Mouse (Mus musculus) brain, embryonic 14.5 days (tissue): ENCODE data around the gene Trpm3. TPM values are rescaled to one million over a fixed set of nuclear protein-coding genes. Genes with fewer than 3 reads are reported as not detected.

Experiments used
- DNase-seq: peaks from one replicate; pipeline ENCODE4 v3.0.0-alpha.2; 2011; ENCODE audit warnings: low read depth
- CTCF ChIP-seq: fragments of 200-500 bp; IDR thresholded peaks from 2 replicates; pipeline ENCODE4 v1.5.1; 2012; ENCODE audit warnings: inconsistent platforms, mild to moderate bottlenecking, moderate library complexity, borderline replicate concordance; ENCODE audit not compliant: insufficient read depth, insufficient read length; ENCODE audit errors: extremely low read depth
- POLR2A ChIP-seq: fragments of 200-500 bp; IDR thresholded peaks from 2 replicates; pipeline ENCODE4 v1.6.1; 2012; ENCODE audit warnings: mild to moderate bottlenecking, inconsistent platforms, borderline replicate concordance; ENCODE audit not compliant: poor library complexity, insufficient read depth, insufficient read length, severe bottlenecking; ENCODE audit errors: extremely low read depth
- polyA plus RNA-seq: library from polyadenylated mRNA; depleted of rRNA; stranded (reverse); fragments of >200 nt; gene quantifications from 2 replicates; pipeline ENCODE4 v1.2.3, GENCODE M21; 2012

Gene Trpm3
- polyA plus RNA-seq, 1 experiment: 27.7 TPM

DNA sequence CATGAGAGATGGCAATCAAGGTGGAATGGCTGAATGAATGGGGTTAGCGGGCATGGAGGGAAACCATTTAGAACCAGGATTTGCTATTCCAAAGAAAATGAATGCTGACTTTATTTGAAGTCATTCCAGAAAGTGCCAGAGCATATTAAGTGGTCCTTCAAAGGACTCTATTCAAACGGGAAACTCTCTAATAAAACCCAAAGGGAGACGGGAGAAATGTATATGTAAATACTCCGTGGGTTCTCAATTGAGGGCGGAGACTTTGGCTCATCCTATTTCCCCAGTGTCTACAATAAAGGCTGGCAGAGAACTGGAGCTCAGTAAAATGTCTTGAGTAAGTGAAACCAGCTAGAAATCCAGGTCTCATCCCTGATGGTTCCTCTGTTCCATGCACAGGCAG, 733.6 kb downstream of the Trpm3 start:
- DNase-seq: peak; percentile 53
- TF ChIP-seq CTCF (no peak), POLR2A (no peak)

DNA sequence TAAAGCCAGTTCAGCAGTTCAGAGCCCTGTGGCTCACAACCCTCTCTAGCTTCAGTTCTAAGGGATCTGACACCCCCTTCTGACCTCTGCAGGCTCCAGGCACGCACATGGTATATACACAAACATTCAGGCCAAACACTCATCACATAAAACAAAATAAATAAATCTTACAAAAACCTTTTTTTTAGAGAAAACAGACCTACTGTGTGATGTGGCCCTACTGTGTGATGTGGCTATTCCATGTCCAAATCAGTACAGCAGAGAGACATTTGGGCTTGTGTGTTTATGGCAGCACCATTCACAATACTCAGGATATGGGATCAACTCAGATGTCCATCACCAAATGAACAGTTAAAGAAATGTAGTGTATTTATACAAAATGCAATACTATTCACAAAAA, 741.4 kb downstream of the Trpm3 start:
- no peak for DNase-seq

DNA sequence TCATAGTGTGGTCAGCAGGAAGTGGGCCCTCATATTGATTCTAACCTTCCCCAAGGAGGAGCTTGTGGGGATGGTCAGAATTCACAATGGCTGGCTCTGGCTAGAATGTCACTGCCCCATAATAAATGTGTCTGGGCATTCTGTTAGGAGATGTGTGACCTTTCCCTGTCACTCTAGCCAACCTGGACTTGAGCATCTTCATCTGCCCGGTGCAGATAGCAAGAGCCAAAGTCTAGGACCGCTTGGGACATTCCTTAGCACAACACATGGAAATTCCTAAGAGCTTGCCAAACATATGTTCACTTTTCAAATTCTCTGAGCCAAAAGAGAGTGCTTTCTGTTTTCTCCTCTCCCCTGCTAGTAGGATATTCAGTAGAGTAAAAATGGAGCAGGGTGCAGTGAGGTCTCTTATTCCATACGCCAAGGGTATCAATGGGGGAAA, 743.8 kb downstream of the Trpm3 start:
- DNase-seq: peak; percentile 36

More for the DNA sequence above, 741.4 kb downstream of the Trpm3 start:
- TF ChIP-seq CTCF (no peak), POLR2A (no peak)

DNA sequence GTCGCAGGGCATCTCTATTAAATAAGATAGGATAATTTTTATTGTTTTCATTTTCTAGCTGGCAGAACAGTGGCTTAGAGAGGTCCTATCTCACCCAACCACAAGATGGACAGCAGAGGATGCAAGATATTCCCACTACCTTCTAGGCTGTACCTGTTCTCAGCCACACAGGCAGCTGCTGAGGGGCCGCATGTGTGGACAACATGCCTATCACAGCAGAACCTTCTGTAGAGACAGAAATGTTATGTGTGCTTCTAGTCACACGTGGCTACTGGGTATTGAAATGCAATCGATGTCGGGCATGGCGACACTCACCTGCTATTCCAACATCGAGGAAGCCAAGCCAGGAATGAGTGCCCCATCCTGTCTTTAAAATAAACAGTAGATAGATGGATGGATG, 744.3 kb downstream of the Trpm3 start:
- no peak for TF ChIP-seq POLR2A
- no peak for TF ChIP-seq CTCF

More for the DNA sequence above, 743.8 kb downstream of the Trpm3 start:
- no peak for TF ChIP-seq CTCF
- no peak for TF ChIP-seq POLR2A

DNA sequence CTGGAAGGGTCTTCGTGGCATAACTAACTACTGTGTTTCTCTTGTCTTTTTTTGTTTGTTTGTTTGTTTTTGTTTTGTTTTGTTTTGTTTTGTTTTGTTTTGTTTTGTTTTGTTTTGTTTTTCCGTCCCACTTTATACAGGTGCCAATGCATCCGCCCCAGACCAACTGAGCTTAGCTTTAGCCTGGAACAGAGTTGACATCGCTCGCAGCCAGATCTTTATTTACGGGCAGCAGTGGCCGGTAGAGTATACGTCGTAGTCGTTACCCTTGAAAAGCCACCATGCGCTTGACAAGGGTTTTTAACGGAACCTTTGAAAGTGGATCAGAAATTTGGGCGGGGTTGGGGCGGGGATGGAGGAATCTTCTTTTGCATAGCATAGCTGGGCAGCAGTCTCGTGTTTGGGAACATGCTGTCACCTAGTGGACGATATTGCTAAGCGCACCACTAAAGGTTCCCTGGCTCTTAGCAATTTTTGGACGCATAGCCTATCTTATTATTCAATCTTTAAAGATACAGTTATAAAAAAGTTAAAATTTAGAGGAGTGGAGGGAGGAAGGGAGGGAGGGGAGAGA, 745.0 kb downstream of the Trpm3 start:
- DNase-seq: peak; percentile 88
- TF ChIP-seq POLR2A: no peak
- peak; percentile 86 for TF ChIP-seq CTCF

More for the DNA sequence above, 744.3 kb downstream of the Trpm3 start:
- no peak for DNase-seq

DNA sequence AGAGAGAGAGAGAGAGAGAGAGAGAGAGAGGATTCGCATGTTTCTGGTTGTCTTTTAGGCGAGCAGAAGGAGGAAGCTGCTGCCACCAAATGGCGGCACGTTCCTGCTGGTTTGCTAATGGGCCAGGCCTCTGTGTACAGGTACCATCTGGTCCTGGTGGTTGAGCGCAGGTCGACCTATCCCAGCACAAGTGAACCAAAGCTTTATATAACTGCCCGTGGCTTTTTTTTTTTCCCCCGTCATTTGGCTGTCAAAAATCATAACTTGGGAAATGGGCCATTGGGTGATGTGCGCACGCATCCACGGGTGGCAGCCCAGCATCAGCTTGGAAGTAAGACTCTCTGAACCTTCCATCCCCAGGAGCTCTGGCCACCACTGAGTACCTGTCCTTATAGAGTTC, 745.5 kb downstream of the Trpm3 start:
- TF ChIP-seq POLR2A: no peak
- peak; percentile 37; the same call in 1 of the 2 replicates for TF ChIP-seq CTCF
- peak; percentile 70 for DNase-seq

DNA sequence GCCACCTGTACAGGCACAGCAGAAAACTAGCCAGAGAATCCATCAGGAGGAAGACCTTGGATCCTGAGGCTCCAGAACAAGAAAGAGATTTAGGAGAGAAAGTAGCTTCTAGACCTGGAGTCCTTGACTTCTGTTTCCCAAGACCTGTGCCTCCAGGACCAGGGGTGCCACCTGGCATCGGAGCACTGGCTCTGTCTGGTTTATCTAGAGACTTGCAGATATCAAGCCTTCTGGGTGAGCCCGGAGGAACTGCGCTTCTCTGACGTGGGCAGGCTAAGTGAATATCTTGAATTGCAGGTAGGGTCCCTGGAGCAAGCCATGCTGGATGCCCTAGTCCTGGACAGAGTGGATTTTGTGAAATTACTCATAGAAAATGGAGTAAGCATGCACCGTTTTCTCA, 746.2 kb downstream of the Trpm3 start:
- TF ChIP-seq CTCF: no peak
- TF ChIP-seq POLR2A: no peak
- no peak for DNase-seq

DNA sequence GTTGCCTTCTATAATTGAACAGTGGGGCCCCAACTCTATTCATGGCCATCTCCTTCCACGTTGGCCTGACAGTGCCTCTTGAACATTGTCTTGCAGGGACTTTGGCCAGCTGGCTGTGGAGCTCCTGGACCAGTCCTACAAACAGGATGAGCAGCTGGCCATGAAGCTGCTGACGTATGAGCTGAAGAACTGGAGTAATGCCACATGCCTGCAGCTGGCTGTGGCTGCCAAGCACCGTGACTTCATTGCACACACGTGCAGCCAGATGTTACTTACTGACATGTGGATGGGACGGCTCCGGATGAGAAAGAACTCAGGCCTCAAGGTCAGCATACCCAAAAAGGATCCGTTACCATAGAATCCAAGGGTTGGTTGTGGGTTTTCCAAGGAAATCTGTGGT, 763.0 kb downstream of the Trpm3 start:
- no peak for DNase-seq
- no peak for TF ChIP-seq CTCF
- TF ChIP-seq POLR2A: no peak

DNA sequence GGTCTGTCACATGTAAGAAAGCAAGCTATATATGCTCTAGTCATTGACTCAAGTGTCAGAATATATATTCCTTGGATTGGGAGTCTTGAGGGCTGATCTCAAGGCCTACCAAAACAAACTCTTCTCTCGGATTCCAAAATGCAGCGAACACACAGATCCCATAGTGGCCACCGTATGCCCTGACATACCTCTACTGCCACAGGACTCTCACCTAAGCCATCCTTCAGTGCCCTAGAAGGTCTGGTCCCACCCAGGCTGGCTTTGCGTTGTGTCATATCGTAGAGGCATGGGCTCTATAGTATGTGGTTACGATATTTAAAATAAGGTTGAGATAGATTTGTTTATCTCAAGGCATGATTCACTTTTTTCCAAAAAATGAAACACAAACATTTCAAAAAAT, 763.5 kb downstream of the Trpm3 start:
- DNase-seq: no peak
- TF ChIP-seq CTCF (no peak), POLR2A (no peak)

DNA sequence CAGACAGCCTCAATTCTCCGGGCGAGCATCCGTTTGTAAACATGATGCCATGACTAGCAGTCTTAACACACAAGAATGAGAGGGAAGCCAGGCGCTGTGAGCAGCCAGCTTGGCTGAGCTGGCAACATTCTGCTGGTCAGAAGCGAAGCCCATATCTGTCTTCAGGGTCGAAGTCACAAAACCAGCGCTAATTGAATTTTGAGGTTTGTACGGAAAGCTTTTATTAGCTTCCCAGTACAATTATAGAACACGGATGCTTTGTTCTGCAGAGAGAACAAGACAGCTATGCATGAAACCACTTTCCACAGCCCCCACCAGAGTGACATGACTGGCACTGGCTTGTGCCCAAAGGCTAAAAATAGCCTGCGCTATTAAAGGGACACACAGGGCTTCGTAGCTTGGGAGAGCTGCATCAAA, 766.2 kb downstream of the Trpm3 start:
- no peak for TF ChIP-seq POLR2A
- peak; percentile 78 for DNase-seq

DNA sequence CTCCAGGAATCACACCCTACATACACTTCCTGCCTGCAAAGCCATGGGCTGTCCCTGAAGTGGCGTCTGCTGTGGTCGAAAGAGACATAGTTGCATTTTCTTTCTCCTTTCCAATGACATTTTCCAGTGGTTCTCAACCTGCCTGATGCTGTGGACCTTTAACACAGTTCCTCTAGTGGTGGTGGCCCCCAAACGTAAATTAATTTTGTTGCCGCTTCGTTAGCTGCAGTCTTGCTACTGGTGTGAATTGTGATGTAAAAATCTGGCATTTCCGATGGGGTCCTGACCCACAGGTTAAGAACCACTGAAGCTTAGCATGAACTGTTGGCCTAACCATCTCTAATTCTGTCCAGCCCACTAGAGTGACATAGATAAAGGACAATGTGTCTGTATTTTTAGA, 771.8 kb downstream of the Trpm3 start:
- no peak for TF ChIP-seq CTCF
- no peak for TF ChIP-seq POLR2A

DNA sequence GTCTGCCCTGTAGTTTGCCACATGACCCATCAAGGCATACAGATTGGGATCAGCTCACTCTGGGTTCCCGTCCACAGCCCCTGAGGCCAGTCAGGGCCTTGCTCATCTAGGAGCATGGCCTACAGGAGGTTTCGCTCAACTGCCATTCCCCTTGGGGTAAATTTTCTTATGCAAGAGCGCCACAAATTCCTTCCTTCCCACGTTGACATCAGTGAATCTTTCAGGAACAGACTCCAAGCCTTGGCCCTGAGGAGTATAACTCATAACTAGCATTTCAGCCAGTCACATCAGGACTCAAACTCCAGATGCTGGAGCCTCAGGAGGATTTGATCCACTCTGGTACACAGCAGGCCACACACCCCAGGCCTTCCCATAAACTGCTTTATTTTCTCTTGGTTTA, 774.1 kb downstream of the Trpm3 start:
- no peak for TF ChIP-seq CTCF
- no peak for TF ChIP-seq POLR2A
- no peak for DNase-seq

More for the DNA sequence above, 771.8 kb downstream of the Trpm3 start:
- DNase-seq: no peak
